17 mouse cellular contexts compared by ENCODE assay signal in the genomic region with DNA sequence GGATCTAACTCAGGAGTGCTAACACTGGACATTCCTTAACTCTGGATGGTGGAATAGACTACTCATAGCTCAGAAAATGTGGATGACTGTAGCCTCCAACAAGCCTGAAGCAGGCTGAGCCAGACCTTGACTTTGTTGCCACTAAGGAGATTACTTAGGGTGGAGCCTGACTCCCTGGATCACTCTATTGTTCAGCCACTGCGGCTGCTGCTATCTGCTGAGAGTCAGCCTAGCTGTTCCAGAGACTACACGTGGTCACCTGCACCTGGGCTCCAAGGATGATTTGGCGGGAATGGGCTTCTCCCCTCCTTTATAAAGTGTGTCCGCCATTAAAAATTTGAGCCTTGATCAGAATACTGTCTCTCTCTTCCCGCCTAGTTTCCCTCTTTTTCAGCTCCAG.
"Had no signal": no experiment of that assay in that cellular context is flagged by ENCODE, and none has a peak within 500 bp of the region (broad histone marks: within the 10 kb centered on the region; RNA-seq: fewer than 3 reads in every experiment).

No protein-coding gene starts in this region.

- H3K4me1 ChIP-seq: neural tube, embryonic 12.5 days; neural tube, embryonic 13.5 days; neural tube, embryonic 15.5 days; stomach, embryonic 15.5 days had no signal

- H3K4me3 ChIP-seq: neural tube, embryonic 12.5 days; neural tube, embryonic 13.5 days; neural tube, embryonic 15.5 days; stomach, embryonic 15.5 days had no signal

- H3K9ac ChIP-seq: neural tube, embryonic 12.5 days; neural tube, embryonic 13.5 days; neural tube, embryonic 15.5 days; stomach, embryonic 15.5 days had no signal

- DNase-seq: retina, postnatal 1 day; right cerebral cortex, adult 18-20 months; right cerebral cortex, postnatal 14 days; right cerebral cortex, postnatal 25 days; right cerebral cortex, postnatal 4 days; spleen, adult 18-20 months; thymus, adult 18-20 months; thymus, adult 2 months; thymus, postnatal 14 days; thymus, postnatal 25 days; thymus, postnatal 36 days; thymus, postnatal 4 days had no signal

- H3K27ac ChIP-seq: neural tube, embryonic 12.5 days; neural tube, embryonic 13.5 days; neural tube, embryonic 15.5 days; stomach, embryonic 15.5 days; stomach, postnatal 0 days had no signal

- H3K9me3 ChIP-seq: neural tube, embryonic 12.5 days; neural tube, embryonic 13.5 days; neural tube, embryonic 15.5 days; stomach, embryonic 15.5 days had no signal

- H3K4me2 ChIP-seq: neural tube, embryonic 12.5 days; neural tube, embryonic 13.5 days; neural tube, embryonic 15.5 days; stomach, embryonic 15.5 days had no signal

- H3K36me3 ChIP-seq: neural tube, embryonic 12.5 days; neural tube, embryonic 13.5 days; neural tube, embryonic 15.5 days; stomach, embryonic 15.5 days had no signal

- H3K27me3 ChIP-seq: neural tube, embryonic 12.5 days; neural tube, embryonic 13.5 days; neural tube, embryonic 15.5 days; stomach, embryonic 15.5 days had no signal
